Mouse (Mus musculus): ENCODE measurements around the gene Depdc1b.

Depdc1b gene

DNA sequence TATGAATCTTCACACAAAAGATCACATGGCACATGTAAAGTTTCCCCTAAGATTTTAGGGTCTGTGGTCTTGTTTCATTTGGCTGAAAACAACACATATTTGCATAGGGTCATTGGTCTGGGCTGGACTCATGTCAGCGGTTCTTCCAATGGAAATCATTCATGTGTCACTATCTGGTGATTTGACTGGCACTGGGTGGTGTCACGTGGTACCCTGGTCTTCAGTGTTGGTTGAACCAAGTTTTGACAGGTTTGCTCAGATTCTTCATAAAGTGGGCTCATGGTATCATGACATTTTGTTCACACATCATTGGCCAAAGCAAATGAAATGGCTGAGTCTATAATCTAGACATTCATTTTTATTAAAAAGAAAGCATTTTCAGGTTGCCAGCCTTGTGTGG lies 1.3 kb downstream of the Depdc1b start:
- no peak for DNase-seq (ENCODE audit: low spot score)

DNA sequence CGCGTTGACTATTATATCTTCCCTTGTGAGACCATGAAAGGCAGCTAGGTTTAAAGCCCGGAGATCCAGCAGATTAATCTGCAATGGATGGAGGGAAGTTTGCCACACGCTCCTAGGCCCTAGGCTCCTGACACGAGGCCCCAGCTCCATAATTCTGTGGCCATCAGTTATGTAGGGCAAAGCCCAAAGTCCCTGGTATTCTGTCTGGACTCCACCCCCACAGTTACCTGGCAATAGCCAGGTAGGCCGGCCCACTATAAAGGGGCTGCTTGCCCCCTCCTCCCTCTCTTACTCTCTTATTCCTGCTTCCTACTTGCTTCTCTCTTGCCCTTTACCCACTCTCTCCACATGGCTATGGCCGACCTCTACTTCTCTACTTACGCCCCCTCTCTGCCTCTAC lies 2.9 kb downstream of the Depdc1b start:
- no peak for DNase-seq (ENCODE audit: low spot score)

DNA sequence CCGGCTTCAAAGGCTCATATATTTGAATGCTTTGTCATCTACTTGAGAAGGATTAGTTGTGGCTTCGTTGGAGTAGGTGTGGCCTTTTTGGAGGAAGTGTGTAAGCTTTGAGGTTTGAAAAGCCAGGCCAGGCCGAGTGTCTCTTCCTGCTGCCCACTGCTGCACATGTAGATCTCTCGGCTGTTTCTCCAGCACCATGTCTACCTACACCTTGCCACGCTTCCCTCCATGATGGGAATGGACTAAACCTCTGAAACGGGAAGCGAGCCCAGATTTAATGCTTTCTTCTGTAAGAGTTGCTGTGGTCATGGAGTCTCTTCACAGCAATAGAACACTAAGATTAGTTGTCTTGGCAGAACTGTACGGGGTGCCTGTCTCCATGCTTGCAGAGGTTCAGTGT lies 4.1 kb downstream of the Depdc1b start:
- no peak for DNase-seq (ENCODE audit: low spot score)

DNA sequence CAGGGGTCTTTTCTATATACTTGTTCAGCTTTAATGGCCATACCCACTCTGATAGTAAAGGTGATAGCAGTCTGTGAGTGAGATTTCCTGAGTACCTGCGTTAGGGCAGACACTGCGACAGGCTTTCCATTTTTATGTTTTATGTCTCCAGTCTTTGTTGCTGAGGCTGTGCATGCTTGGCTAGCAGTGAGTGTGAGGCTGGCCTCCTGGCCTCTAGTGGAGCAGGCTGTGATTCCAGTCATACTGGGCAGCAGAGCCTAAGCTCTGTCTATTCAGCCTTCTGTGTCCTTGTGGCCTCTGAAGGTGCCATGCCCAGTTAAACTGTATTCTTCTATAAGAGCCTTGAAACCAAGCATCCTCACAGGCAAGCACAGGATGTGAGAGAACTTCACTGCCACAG lies 6.3 kb downstream of the Depdc1b start:
- DNase-seq (ENCODE audit: low spot score) = no peak

DNA sequence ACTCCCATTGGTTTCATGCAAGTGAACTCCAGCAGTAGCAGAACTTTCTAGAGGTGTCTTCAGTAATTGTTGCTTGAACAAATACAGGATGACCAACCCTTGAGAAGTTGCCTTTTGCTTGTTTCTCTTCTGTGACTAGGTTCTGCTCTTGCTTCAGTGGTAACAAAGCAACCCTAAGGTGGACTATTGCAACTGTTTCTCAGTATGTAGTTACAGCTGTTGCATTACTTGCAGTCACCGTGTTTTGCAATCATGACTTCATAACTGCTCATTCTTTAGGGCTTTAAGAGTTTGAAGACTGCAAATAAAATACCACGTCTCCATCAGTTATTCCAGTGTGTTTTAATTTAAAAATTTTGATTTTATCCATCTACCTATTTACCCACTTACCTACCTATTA lies 7.2 kb downstream of the Depdc1b start:
- no peak for DNase-seq (ENCODE audit: low spot score)

DNA sequence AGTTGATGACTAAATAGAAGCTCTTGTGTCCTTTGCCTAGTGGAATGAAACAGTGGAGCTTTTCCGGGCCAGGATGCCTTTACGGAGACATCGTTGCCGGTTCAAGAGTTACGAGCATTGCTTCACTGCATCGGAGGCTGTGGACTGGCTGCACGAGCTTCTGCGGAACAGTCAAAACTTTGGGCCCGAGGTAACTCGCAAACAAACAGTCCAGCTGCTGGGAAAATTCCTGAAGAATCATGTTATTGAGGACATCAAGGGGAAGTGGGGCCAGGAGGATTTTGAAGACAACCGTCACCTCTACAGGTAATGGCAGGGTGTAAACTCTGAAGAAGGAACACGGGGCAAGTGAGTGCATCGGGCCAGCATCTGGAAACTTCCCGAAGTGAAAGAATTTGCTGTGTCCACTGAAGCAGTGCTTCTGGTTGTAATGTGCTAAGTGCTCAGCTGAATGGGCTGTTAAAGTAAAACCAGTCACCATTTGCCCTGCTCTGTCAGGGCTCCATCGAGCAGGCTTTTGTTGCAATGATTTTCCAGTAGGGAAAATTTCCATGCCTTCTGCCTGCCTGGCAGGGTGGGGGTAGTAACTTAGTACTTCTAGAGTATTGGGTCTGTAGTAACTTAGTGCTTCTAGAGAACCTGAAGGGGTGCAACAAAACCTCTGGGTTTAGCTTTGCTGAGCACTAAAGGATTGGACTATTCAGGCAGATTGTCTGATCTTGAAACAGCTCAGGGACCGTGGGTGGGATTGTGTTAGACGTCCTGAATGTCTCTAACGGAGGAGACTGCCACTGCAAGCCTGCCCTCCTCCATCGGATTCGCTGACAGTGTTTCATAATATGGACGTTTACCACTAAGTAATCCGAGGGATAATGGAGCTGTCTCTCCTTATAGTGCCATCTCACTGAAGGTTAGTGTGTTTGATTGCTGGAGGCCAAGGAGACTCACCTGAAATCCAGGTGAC lies 8.0 kb downstream of the Depdc1b start:
- DNase-seq (ENCODE audit: low spot score) = no peak

DNA sequence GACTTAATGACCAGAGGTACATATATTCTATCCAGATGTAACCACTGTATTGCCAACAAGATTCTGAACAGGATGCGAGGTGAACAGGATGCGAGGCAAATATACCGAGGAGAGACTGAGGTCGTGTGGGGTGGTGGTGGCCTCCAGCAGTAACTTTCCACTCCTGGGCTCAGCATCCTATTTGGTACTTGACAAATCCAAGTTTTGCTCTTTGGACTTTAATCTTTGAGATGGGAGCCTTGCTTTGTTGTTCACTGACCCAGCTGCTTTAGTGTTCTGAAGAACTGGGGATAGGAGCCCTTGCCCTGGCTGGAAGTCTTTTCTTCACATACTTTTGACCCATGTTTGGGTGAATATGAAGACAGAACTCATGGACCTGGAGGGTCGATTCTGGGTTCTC lies 9.7 kb downstream of the Depdc1b start:
- DNase-seq (ENCODE audit: low spot score) = no peak

DNA sequence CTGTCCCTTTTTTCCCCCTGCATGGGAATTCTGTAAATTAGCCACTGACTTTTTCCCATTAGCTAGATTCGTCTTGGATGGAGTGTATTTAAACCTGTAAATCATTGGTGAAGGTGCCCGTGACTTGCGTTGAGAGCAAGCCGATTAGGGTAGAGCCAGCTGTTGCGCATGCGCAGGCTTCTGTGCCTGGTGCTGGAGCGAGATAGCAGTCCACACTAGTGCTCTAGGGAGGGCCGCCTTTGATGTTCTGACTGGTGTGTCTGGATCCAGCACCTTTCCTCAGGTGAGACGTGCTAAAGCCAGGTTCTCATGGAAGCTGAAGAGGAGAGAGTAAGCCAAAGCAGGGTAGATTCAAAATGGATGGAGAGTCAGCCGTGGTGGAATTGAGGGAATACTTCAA lies 10.2 kb downstream of the Depdc1b start:
- DNase-seq (ENCODE audit: low spot score) = no peak

DNA sequence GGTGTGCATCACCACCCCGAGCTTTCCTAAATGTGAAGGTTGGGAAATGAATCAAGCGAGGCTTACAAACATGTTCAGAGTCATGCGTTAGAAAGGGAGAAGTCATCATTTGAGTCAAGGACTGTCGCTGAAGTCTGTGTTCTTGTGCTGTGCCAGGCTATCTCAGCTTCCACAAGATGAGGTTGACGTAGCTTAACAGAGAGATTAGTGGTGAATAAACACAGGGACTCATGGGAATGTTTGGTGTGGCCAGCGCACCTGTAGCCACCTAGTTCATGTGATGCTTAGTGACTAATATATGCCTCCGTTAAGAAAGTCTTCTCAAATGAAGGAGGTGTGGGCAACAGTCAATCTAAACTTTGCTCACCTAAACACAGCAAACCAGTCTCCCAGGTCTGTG lies 10.9 kb downstream of the Depdc1b start:
- no peak for DNase-seq (ENCODE audit: low spot score)

DNA sequence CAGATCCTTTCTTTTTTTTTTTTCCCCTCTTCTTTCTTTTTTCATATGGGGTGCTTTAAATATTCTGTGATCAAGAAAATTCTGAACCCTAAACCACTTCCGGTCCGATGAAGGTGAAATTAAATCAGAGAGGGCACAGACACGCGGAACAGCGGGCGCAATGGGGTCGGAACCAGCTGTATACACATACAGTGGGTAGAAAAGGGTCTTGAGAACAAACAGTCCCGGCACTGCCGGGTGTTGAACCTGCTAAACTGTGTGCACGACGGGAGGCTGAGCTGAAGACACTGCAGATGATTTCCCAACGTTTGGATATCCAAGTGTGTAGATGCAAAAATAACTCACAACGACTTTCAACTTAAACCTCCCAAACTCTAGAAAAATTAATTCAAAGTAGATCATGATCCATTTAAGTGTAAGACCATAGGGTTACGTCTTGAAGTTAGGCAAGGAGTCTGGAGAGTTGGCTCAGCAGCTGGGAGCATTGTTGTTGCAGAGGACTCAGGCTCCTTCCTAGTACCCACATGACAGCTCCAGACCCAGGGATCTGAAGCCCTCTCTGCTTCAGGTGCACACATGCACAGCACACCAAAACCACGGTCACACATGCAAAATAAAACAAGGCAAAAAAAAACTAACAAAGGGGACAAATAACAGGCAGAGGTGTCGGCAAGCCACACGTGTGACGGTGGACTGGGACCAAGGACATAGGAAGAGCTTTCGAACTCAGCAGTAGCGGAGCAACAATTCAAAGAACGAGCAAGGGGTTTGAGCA lies 12.5 kb downstream of the Depdc1b start:
- DNase-seq (ENCODE audit: low spot score) = no peak

DNA sequence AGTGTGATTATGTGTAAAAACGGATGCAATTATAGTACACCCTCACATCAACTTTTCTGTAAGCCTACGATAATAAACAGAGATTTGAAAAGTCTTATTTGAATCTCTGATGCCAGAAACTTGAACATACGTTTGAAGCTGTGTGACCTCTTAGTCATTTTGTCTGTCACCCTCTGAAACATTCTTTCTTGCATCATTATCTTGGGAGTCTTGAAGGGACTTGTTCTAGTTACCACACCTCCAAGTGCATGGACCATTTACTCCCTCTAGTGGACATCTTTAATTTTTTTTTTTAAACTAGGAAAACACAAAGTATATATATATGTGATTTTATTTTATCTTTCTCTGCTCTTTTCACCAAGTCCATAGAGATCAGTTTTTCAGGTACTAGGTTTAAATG lies 13.6 kb downstream of the Depdc1b start:
- DNase-seq (ENCODE audit: low spot score) = no peak

DNA sequence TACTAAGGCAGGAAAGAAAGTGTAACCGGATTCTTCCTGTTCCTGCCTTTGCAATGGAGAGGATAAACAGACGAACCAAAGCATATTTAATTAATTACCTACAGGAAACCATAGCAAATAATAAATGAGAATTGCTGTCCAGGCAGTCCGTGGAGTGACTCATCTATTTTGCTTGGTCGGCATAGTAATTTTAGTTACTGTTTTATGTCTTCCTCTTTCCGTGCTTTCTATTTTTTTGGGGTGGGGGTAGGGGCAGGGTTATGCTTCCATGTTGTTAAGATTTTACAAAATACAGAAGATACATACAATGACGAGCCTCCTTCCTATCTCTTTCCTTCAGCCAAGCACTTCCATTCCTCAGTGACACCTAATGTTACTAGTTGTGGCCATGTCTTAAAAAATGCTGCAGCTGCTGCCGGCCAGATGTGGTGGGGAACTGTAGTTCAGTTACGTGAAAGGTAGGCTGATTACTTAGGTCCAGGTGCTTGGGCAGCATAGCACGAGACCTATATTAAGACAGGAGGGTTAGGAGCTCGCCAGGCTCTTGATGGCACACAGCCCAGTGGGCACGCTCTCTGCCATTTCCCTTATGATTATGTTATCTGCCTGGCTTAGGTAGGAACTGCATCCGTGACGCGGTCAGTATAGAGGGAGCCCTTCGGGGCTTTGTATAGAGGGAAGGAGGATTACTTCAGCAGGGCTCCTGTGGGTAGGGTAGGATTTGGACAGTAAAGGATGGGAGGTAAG lies 19.3 kb downstream of the Depdc1b start:
- DNase-seq (ENCODE audit: low spot score) = no peak

DNA sequence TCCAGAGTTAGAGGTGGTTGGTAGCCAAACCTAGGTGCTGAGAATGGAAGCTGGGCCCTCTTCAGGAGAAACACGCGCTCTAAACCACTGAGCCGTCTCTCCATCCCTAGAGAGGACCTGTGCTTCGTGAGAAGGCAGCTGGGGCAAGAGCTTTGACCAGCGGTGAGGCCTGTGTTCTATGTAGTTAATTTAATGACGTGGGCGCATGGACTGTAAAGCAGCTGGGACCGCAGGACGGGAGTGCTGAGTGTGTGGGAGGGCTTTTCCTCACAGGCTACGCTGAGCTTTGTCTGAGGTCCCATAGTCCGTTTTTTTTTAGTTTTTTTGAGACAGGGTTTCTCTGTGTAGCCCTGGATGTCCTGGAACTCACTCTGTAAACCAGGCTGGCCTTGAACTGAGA lies 20.1 kb downstream of the Depdc1b start:
- DNase-seq (ENCODE audit: low spot score) = no peak

DNA sequence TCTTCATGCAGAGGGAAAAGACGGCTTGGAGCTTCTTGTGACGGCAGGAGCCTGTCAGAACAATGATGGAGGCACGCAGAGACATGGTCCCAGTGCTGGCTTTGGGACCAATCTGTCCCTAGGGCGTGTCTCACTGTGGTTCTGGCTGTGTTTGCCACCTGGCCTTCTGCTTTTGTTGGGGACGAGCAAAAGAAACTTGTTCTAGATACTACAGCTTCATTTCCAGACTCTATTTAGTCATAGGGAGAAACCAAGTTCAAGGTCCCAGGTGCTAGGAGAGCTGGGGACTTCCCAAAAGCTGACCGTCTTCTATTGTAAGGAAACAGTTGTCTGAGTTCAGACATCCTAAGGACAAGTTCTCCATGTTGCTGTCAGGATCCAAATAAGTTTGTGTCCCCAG lies 21.2 kb downstream of the Depdc1b start:
- no peak for DNase-seq (ENCODE audit: low spot score)

DNA sequence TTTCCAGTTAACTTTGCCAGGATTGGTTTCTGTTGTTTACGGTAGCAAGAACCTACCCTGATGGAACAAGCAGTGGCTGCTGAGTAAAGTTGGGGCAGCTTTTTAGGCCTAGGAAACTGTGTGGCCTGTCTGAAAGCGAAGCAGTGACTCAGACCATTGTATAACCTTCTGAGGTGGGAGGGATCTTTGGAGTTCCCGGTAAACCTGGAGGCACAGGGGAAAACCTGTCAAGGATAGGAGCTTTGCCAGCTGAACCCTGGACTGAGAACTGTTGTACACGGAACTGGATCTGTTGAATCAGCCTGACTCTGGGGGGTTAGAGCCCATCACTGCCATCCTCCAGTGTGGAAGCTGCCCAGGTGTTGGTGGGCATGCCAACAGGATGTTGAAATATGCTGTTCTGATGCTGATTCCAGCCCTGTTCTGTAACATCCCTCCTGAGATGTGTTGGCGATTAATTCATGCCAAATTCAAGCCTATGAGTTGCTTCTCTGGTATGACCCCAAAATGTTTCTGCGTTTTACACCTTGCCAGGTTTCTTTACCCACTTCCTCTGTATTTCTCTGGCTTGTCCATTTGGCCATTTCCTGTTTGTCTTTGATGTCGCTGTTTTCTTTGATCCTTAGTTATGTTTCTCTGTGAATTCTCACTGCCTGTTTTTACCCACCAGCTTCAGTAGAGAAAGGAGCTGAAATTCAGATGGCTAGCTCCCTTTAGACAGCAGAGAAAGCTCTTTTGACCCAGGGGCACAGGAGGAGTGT lies 22.1 kb downstream of the Depdc1b start:
- no peak for DNase-seq (ENCODE audit: low spot score)

DNA sequence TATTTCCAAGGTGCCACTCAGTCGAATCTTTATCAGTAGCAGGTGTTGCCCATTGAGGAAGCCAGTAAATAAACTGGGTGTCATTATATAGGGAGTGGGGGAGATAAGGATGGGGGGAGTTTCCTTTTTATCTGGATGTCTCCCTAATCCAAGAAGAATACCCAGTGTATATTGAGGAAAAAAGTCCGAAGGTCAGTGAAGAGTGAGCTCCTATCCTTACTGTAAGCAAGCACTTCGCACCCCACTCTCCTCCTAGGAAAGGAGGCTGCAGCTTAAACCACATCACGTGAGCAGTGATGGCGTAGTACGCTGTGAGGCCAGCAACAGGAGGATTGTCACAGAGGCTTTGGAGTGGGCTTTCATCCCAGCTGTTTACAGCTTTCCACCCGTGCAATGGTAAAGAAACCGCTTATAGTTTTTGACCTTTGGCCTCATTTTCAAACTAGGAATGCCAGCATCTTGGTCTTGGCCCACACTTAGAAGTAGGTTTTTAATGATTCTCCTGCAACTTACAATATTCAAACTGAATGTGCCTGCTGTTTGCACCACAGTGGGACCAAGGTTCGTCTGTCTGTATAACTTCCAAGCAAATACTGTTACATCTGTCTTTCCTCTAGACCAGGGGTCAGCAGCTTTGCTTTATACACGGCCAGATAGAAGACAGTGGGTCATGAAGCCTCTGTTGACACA lies 23.9 kb downstream of the Depdc1b start:
- DNase-seq (ENCODE audit: low spot score) = no peak

DNA sequence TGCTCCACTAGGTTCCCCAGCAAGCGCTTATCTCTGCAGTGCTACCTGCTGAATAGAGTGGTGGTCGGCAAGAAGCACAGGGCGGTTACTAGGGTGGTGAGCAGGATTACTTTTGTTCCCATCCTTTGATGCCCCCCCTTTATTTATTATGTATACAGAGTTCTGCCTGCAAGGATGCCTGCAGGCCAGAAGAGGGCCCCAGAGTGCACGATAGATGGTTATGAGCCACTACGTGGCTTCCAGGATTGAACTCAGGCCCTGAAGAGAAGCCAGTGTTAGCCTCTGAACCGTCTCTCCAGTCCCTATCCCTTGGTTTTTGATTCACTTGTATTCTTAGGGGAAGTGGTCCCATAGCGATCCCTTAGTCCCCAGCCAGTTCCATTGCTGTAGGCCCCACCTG lies 25.5 kb downstream of the Depdc1b start:
- no peak for DNase-seq (ENCODE audit: low spot score)

DNA sequence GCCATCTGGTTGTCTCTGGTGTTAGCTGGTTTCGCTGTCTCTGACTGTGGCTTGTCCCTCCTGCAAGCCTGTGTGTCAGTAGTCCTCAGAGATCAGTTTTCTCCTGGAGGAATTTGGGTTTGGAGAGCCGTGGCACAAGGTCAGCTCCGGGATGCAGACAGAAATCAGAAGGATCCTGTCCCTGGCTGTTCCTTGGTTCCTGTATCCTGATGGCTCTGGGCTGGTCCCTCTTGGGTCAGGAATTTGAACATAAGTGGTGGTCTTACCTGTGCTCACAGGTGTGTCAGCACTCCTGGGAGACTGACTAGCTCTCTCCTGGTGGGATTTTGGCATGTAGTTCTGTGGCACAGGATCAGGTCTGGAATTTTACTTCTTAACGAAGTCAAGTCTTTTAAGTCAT lies 29.6 kb downstream of the Depdc1b start:
- no peak for DNase-seq (ENCODE audit: low spot score)

DNA sequence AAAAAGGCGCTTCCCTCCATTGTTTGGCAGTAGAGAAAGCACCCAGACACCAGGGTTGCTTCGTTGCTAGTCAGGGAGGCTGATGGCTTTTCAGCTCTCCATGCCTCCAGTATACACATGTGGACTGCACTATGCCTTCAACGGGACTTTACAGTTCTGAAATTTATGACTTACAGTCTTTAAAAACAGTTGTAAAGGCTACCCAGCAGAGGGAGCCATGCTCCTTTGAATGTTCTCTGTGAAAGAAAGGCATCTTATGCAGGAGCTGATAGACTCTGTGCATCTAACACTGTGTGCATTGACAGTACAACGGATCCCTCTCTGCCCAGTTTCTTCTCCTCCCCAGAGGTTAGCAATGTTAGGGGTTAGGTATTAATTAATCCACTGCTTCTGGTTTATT lies 30.9 kb downstream of the Depdc1b start:
- DNase-seq (ENCODE audit: low spot score) = peak; percentile 25

DNA sequence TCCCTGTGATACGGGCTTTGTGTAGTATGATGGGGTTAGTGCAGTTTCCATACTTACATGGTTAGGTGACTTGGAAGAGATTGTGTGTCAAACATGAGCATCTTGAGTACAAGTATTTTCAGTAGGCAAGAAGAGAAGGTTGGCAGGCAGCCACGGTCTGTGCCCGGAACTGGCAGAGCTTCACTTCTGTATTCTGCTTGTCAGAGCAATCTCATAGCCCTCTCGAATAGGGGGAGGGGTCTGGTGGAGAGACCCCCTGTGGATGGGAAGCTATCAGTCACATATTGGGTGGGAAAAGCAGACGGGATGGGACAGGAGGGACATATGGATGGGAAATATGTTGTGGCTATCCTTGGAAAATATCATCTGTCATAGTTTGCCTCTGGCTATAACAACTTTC lies 33.5 kb downstream of the Depdc1b start:
- DNase-seq (ENCODE audit: low spot score) = peak; percentile 30

DNA sequence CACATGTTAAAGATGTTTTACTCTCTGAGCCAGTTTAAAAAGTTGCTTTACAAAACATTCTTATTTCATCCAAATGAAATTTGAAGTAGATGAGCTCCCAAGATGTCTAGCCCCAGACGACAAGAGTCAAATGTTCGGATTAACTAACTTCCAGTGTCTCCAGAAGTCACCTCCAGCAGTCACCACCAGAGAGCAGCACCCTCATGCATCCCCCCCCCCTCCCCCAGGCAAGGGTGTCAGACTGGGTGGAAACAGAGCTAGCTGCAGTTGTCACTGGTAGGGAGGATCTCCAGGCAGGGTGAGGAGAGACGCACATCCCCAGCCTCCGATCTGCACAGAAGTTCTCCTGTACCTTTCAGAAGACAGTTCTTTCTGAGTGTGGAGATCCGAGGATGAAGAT lies 37.6 kb downstream of the Depdc1b start:
- DNase-seq (ENCODE audit: low spot score) = no peak
